Mouse (Mus musculus) embryonic facial prominence, embryonic 11.5 days (tissue): ENCODE results near the gene Oxsm. TPM values are rescaled to one million over a fixed set of nuclear protein-coding genes. Genes with fewer than 3 reads are reported as not detected.

Experiments
- ATAC-seq: fragments of 200-750 bp; cut with Nextera tagmentation; replicated peaks from 2 replicates; pipeline ENCODE4 v1.8.0; 2017; ENCODE audit warnings: low read depth; ENCODE audit not compliant: insufficient number of reproducible peaks, low FRiP score, low TSS enrichment
- DNase-seq: peaks from one replicate; pipeline ENCODE4 v3.0.0-alpha.2; 2015; ENCODE audit warnings: low spot score
- H3K27ac ChIP-seq: fragments of 300-500 bp; sonication (generic); replicated peaks from 2 replicates; pipeline ENCODE4 v1.5.1; 2014; ENCODE audit warnings: mild to moderate bottlenecking, low read depth, low read length, control low read depth
- H3K27me3 ChIP-seq: fragments of 300-500 bp; sonication (generic); 2 replicates; pipeline ENCODE4 v1.6.1; 2014; ENCODE audit warnings: mild to moderate bottlenecking, low read length, moderate library complexity, mixed read lengths; ENCODE audit not compliant: control insufficient read depth, insufficient read depth
- H3K36me3 ChIP-seq: fragments of 300-500 bp; sonication (generic); replicated peaks from 2 replicates; pipeline ENCODE4 v1.6.1; 2014; ENCODE audit warnings: low read depth, mild to moderate bottlenecking, low read length, moderate library complexity, mixed read lengths; ENCODE audit not compliant: control insufficient read depth, insufficient read depth
- H3K4me1 ChIP-seq: fragments of 300-500 bp; sonication (generic); 2 replicates; pipeline ENCODE4 v1.6.1; 2014; ENCODE audit warnings: low read length, mixed read lengths; ENCODE audit not compliant: control insufficient read depth, insufficient read depth
- H3K4me2 ChIP-seq: fragments of 300-500 bp; sonication (generic); 2 replicates; pipeline ENCODE4 v1.6.1; 2014; ENCODE audit warnings: low read depth, mild to moderate bottlenecking, control low read depth, low read length, moderate library complexity
- H3K4me3 ChIP-seq: fragments of 300-500 bp; sonication (generic); 2 replicates; pipeline ENCODE4 v1.5.1; 2014; ENCODE audit warnings: low read depth, low read length, control low read depth
- H3K9ac ChIP-seq: fragments of 300-500 bp; sonication (generic); replicated peaks from 2 replicates; pipeline ENCODE4 v1.6.1; 2014; ENCODE audit warnings: mild to moderate bottlenecking, control low read depth, low read length
- H3K9me3 ChIP-seq: fragments of 300-500 bp; sonication (generic); replicated peaks from 2 replicates; pipeline ENCODE4 v1.6.1; 2016; ENCODE audit warnings: mild to moderate bottlenecking, low read length, inconsistent platforms, mixed read lengths; ENCODE audit not compliant: control insufficient read depth
- WGBS: fragments of 180-500 bp; shearing (Covaris S2); extraction: QIAGEN DNeasy Blood & Tissue Kit; methylation state at CpG from one replicate; pipeline ENCODE4 v1.1.7; 2014; 5-methylcytosine and 5-hydroxymethylcytosine counted together
- polyA plus RNA-seq: library from polyadenylated mRNA; unstranded; fragments of >200 nt; fragmentation: Nextera tagmentation; extraction: Ambion mirVana; gene quantifications from 2 replicates; pipeline ENCODE4 v1.2.1, GENCODE M21; 2014

Oxsm gene
- polyA plus RNA-seq = 0.88 and 1.3 TPM in 2 replicates

- Histone ChIP-seq H3K4me1 (no peaks in the 10 kb centered on the region; the same call in 1 of the 2 replicates), H3K4me3 (peak within 1 kb of the TSS; percentile 71), H3K9ac (peak within 1 kb of the TSS; percentile 96), H3K36me3 (no peaks in the 10 kb centered on the region), H3K4me2 (peak within 1 kb of the TSS; percentile 68), H3K27me3 (no peaks in the 10 kb centered on the region), H3K9me3 (no peaks in the 10 kb centered on the region), H3K27ac (no peak within 1 kb of the TSS; the same call in 1 of the 2 replicates)
- WGBS = under 1% methylated on average over 61 of the region's 65 CpGs
- DNase-seq = peak; percentile 86
- ATAC-seq = peak; percentile 99
These were observed at the start of gene Oxsm, which contains the start of gene Ngly1 for GRCm38 (mm10) chr14:16249171-16249874. Oxsm (minus strand) TSS chr14:16249808. Ngly1 (plus strand) TSS chr14:16249280.

GRCm38 (mm10) chr14:16296816-16297468, 47.3 kb upstream of the Oxsm start:
- H3K9ac ChIP-seq = no peak overlapping the region
- no peaks in the 10 kb centered on the region for H3K4me1 ChIP-seq
- H3K4me2 ChIP-seq = no peak overlapping the region
- ATAC-seq (no peak), DNase-seq (no peak)
- no peaks in the 10 kb centered on the region for H3K36me3 ChIP-seq
- H3K27ac ChIP-seq = no peak overlapping the region
- no peak overlapping the region for H3K4me3 ChIP-seq
- no peaks in the 10 kb centered on the region for H3K27me3 ChIP-seq
- H3K9me3 ChIP-seq = no peaks in the 10 kb centered on the region
- 68% methylated on average over 2 of the region's 2 CpGs for WGBS

- Histone ChIP-seq H3K9me3 (no peaks in the 10 kb centered on the region), H3K4me3 (no peak overlapping the region), H3K9ac (no peak overlapping the region), H3K36me3 (no peaks in the 10 kb centered on the region), H3K4me2 (no peak overlapping the region), H3K27ac (no peak overlapping the region), H3K4me1 (no peaks in the 10 kb centered on the region), H3K27me3 (no peaks in the 10 kb centered on the region)
- DNase-seq (no peak), ATAC-seq (no peak)
- WGBS = 79% methylated on average over 1 of the region's 1 CpGs
These were observed 44.3 kb upstream of the Oxsm start for GRCm38 (mm10) chr14:16293921-16294320.

- H3K4me2 ChIP-seq = no peak overlapping the region
- H3K9me3 ChIP-seq = no peaks in the 10 kb centered on the region
- ATAC-seq (no peak), DNase-seq (no peak)
- H3K27ac ChIP-seq = no peak overlapping the region
- no peak overlapping the region for H3K9ac ChIP-seq
- no peaks in the 10 kb centered on the region for H3K36me3 ChIP-seq
- H3K27me3 ChIP-seq = no peaks in the 10 kb centered on the region
- H3K4me3 ChIP-seq = no peak overlapping the region
- no peaks in the 10 kb centered on the region for H3K4me1 ChIP-seq
These were observed 43.4 kb upstream of the Oxsm start for GRCm38 (mm10) chr14:16293015-16293414.

GRCm38 (mm10) chr14:16292371-16292770, 42.8 kb upstream of the Oxsm start:
- no peak overlapping the region for H3K4me2 ChIP-seq
- H3K27me3 ChIP-seq = no peaks in the 10 kb centered on the region
- ATAC-seq = no peak
- H3K4me3 ChIP-seq = no peak overlapping the region
- H3K4me1 ChIP-seq = no peaks in the 10 kb centered on the region
- H3K36me3 ChIP-seq = no peaks in the 10 kb centered on the region
- H3K9me3 ChIP-seq = no peaks in the 10 kb centered on the region
- DNase-seq = no peak
- H3K9ac ChIP-seq = no peak overlapping the region
- 43% methylated on average over 1 of the region's 1 CpGs for WGBS
- H3K27ac ChIP-seq = no peak overlapping the region

GRCm38 (mm10) chr14:16283966-16284365, 34.4 kb upstream of the Oxsm start:
- Histone ChIP-seq H3K9ac (no peak overlapping the region), H3K27ac (no peak overlapping the region), H3K4me2 (no peak overlapping the region), H3K36me3 (no peaks in the 10 kb centered on the region), H3K27me3 (no peaks in the 10 kb centered on the region), H3K9me3 (no peaks in the 10 kb centered on the region), H3K4me3 (no peak overlapping the region), H3K4me1 (no peaks in the 10 kb centered on the region)
- ATAC-seq (no peak), DNase-seq (no peak)
- WGBS = 73% methylated on average over 4 of the region's 4 CpGs

GRCm38 (mm10) chr14:16279196-16279595, 29.6 kb upstream of the Oxsm start:
- H3K9me3 ChIP-seq = no peaks in the 10 kb centered on the region
- no peaks in the 10 kb centered on the region for H3K27me3 ChIP-seq
- ATAC-seq (no peak), DNase-seq (no peak)
- no peak overlapping the region for H3K4me2 ChIP-seq
- H3K36me3 ChIP-seq = no peaks in the 10 kb centered on the region
- H3K27ac ChIP-seq = no peak overlapping the region
- 83% methylated on average over 4 of the region's 4 CpGs for WGBS
- H3K4me1 ChIP-seq = no peaks in the 10 kb centered on the region
- H3K4me3 ChIP-seq = no peak overlapping the region
- no peak overlapping the region for H3K9ac ChIP-seq

GRCm38 (mm10) chr14:16273677-16274076, 24.1 kb upstream of the Oxsm start:
- Histone ChIP-seq H3K9ac (no peak overlapping the region), H3K4me3 (no peak overlapping the region), H3K4me1 (no peaks in the 10 kb centered on the region), H3K36me3 (no peaks in the 10 kb centered on the region; the same call in 1 of the 2 replicates), H3K27ac (no peak overlapping the region), H3K4me2 (no peak overlapping the region), H3K27me3 (no peaks in the 10 kb centered on the region), H3K9me3 (no peaks in the 10 kb centered on the region)
- DNase-seq = no peak
- 89% methylated on average over 3 of the region's 3 CpGs for WGBS
- ATAC-seq = no peak
